Mouse (Mus musculus) thymus, postnatal 36 days (tissue): Measurements from ENCODE around the gene Atxn1l.

ENCODE experiments used
- DNase-seq, 2 experiments: peaks; one replicate each; pipeline ENCODE4 v3.0.0; 2022; ENCODE audit warnings: mixed read lengths in 2 of 2

Gene Atxn1l

GRCm38 (mm10) chr8:109725106-109725505, 12.4 kb downstream of the Atxn1l start:
- DNase-seq = no peak

- DNase-seq = no peak
These were observed 22.6 kb downstream of the Atxn1l start for GRCm38 (mm10) chr8:109714961-109715360.

GRCm38 (mm10) chr8:109712521-109712920, 25.0 kb downstream of the Atxn1l start:
- no peak for DNase-seq

GRCm38 (mm10) chr8:109707921-109708320, 29.6 kb downstream of the Atxn1l start:
- peak; percentile 35 to 41 for DNase-seq

- peak; percentile 78 to 82 for DNase-seq
These were observed 30.7 kb downstream of the Atxn1l start for GRCm38 (mm10) chr8:109706874-109707237.

GRCm38 (mm10) chr8:109706076-109706873, 31.3 kb downstream of the Atxn1l start:
- DNase-seq = peak; percentile 22 to 28

- DNase-seq = peak; percentile 93 to 96
These were observed 32.0 kb downstream of the Atxn1l start, which contains the start of gene Zfp821 for GRCm38 (mm10) chr8:109705320-109706075. Gene Zfp821, plus strand, starts transcription at chr8:109705546.

- DNase-seq = peak in 1 of 2 experiments; percentile 4
These were observed 32.8 kb downstream of the Atxn1l start for GRCm38 (mm10) chr8:109704565-109705319.

GRCm38 (mm10) chr8:109698477-109698876, 39.1 kb downstream of the Atxn1l start:
- no peak for DNase-seq

GRCm38 (mm10) chr8:109697754-109698153, 39.8 kb downstream of the Atxn1l start:
- no peak for DNase-seq

GRCm38 (mm10) chr8:109694154-109694553, 43.4 kb downstream of the Atxn1l start:
- no peak for DNase-seq

GRCm38 (mm10) chr8:109693146-109693900, 44.2 kb downstream of the Atxn1l start, which contains the start of gene Ist1:
Gene Ist1, minus strand, starts transcription at chr8:109693260.
- DNase-seq = peak; percentile 98 to 99

- no peak for DNase-seq
These were observed 44.9 kb downstream of the Atxn1l start for GRCm38 (mm10) chr8:109692443-109693145.

GRCm38 (mm10) chr8:109691769-109692168, 45.8 kb downstream of the Atxn1l start:
- DNase-seq = no peak

- no peak for DNase-seq
These were observed 50.3 kb downstream of the Atxn1l start for GRCm38 (mm10) chr8:109687248-109687647.

- DNase-seq = no peak
These were observed 55.4 kb downstream of the Atxn1l start for GRCm38 (mm10) chr8:109682120-109682519.

- no peak for DNase-seq
These were observed 56.0 kb downstream of the Atxn1l start for GRCm38 (mm10) chr8:109681535-109681934.
